Mouse (Mus musculus): ENCODE measurements around the gene Wfdc12.

Gene Wfdc12

GRCm38 (mm10) chr2:164177831-164178230 is 12.6 kb downstream of the Wfdc12 start:
- no peak for DNase-seq (ENCODE audit: low read depth, low spot score)

GRCm38 (mm10) chr2:164175850-164176249 is 14.6 kb downstream of the Wfdc12 start:
- no peak for DNase-seq (ENCODE audit: low read depth, low spot score)

DNA sequence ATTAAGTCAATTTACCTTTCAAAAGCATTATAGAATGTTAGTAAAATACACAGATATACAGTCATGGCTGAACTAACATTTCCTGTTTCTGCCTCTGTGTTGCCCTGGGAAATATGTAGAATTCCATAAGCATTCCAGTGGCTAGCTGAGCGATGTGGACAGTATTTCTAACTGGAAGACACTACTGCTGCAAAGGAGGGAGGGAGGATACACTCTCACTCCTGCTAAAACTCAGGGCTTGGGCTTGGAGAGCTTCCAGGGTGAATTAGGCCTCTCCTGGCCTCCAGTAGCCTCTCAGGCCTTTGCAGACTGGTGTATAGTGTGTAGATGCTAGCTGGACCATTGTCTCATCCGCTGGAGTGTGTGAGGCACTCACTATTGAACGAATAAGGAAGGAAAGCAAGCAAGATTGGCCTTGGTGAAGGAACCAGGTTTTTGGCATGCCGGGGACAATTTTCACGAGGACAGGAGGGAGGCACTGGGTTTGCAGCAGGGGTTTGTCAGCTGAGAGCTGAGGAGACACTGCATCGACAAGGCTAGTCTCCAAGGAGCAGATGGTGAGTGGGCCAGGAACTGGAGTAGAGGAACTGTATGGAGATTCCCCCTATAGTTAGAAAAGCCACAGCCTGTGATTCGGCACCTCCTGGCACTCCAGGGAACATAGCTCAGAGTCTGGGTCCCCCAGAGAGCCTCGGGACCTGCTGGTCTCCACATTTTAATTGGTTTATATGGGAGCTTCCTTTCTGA is 15.6 kb downstream of the Wfdc12 start:
- no peak for DNase-seq (ENCODE audit: low read depth, low spot score)

GRCm38 (mm10) chr2:164173394-164173793 is 17.0 kb downstream of the Wfdc12 start:
- no peak for DNase-seq (ENCODE audit: low read depth, low spot score)

DNA sequence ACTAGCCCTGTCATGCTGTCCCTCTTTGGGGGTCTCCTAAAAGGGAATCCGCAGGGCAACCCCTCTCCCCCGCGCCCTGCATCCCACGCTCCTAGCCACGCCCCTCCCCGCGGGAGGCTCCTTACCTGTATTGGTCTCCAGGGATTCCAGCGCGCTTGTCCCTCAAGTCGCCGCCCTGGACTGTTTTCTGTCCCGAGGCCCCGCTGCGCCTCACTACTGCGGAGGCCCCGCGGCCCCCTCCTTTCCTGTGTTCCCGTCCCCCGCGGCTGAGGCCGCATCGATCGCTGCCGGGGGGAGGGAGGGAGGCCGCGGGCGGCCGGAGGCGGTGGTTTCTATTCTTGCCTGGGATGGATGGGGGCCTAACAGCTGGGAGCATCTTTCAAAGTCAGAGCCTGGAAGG is 19.5 kb downstream of the Wfdc12 start, which contains the start of gene Kcns1:
Kcns1 (minus strand) TSS at position 212 of the 400 bp plus-strand sequence.
- DNase-seq (ENCODE audit: low read depth, low spot score): no peak

DNA sequence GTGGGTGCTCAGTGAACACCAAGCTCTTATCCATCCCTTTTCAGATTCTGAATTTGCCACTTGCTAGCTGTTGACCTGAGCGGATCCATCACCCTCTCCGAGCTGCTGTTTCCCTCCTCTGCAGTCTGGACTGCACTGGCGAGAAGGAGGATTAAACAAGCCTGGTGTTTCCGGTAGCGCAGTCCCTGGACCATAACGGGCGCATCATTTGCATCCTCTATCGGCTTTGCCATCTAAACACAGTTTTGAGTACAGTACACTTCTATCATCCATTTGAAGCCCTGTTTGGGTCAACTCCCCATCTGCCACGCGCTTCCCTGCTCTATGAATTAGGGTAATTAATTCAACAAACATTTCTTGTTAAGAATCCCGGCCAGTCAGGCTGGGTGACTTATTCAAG is 20.1 kb downstream of the Wfdc12 start:
- DNase-seq (ENCODE audit: low read depth, low spot score): no peak

GRCm38 (mm10) chr2:164168571-164168946 is 21.8 kb downstream of the Wfdc12 start:
- DNase-seq (ENCODE audit: low read depth, low spot score): no peak

DNA sequence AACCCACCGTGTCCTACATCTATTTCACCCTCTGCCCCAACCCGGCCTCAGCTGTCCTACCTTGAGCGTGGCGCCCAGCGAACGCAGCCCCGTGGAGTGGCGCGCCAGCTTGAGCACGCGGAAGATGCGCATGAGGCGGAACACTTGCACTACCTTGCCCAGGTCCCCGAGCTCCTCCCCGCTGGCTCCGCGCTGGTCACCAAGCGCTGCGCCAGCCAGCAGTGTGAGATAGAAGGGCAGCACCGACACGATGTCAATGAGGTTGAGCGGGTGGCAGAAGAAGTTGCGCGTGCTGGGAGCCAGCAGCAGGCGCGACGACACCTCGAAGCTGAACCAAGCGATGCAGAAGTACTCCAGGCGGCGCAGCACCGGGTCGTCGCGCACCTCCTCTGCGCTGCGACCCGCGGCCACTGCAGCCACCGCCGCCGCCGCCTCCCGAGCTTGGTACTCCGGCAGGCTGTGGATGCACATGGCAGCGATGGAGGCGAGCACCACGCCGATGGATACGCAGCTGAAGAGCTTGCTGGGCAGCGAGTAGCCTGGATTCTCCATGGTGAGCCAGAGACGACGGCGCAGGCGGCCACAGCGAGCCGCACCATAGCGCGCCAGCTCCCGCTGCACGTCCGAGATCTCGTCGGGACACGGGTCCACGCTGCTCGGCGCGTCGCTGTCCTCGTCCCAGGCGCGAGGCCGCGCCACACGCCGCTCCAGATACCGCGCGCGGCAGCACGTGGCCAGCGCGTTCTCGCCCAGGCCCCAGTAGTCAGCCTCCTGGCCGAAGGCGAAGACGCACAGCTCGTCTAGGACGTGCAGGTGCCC is 22.4 kb downstream of the Wfdc12 start:
- DNase-seq (ENCODE audit: low read depth, low spot score): peak; percentile 18

DNA sequence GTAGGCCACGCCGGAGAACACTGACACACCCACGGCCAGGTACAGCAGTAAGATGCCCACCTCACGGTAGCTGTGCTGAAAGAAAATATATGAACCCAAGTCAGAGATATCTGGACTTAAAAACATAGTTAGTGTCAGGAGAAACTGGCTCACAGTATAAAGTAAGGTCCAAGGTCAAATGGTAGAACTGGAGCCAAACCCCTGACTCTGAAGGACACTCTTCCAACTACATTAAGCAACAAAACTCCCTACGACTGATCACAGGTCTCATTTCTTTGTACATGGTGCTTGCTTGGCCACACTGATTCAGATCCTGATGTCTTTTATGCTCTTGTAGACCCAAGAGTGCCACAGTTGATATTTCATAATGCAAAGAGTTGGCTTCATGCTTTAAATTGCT is 25.5 kb downstream of the Wfdc12 start:
- no peak for DNase-seq (ENCODE audit: low read depth, low spot score)

DNA sequence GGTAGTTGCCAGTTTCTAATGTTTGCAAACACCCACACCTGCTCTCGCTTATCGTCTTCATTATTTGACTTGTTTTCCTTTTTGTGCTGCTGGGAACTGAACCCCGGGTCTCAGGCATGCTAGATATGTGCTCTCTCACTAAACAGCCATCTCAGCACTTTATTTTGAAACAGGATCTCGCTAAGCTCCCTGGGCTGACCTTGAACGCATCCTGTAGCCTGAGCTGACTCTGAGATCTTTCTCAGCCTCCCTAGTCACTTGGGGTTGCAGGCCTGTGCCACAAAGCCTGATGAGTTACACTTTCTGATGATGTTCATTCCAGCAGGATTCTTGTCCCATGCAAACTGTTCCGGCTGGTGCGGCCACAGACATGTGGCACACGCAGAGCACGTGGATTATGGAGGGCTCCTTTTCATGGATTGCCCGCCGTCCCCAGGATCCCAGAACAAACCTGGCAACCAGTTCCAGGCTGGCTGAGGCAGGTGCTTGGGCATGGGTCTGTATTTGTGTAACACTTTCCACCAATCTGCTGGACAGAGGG is 28.8 kb downstream of the Wfdc12 start:
- DNase-seq (ENCODE audit: low read depth, low spot score): no peak

DNA sequence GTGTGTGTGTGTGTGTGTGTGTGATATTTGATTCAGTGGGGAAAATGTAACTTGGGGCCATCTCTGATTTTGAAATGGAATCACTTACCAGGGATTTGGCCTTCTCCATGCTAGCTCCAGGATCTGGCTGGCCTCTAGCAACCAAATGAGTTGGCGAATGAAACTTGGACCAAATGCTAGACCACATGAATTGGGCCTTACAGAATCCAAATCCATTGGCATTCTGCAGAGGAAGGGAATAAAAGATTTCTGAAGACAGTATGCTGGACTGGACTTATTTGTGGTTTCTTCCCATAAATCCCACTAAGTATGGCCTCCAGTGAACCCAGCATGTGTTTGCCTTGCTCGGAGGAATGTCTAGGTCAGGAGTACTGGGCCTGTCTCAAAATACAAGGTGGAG is 31.6 kb downstream of the Wfdc12 start:
- no peak for DNase-seq (ENCODE audit: low read depth, low spot score)

- no peak for DNase-seq (ENCODE audit: low read depth, low spot score)
These were observed 34.2 kb downstream of the Wfdc12 start for GRCm38 (mm10) chr2:164156158-164156557.

DNA sequence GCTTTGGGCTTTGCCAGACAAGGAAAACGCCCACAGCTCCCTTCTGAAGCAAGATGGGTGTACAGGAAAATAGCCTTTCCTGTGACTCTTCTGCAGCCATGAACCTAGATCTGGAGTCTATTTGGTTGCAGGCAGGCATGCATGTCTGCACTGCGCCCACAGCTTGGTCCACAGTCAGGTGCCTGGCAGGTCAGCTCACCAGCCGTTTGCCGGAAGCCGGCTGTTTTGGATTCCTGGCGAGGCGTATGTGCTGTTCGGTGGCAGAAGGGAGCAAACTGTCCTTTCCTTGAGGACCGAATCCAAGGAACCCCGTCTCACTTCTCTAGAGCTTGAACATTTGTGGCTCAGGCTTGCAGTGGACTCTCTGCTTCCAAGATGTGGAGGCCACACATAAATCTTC is 36.4 kb downstream of the Wfdc12 start:
- no peak for DNase-seq (ENCODE audit: low read depth, low spot score)

- DNase-seq (ENCODE audit: low read depth, low spot score): no peak
These were observed 38.1 kb downstream of the Wfdc12 start for GRCm38 (mm10) chr2:164152341-164152740.

GRCm38 (mm10) chr2:164150086-164150760 is 40.2 kb downstream of the Wfdc12 start:
- peak; percentile 70 for DNase-seq (ENCODE audit: low read depth, low spot score)

DNA sequence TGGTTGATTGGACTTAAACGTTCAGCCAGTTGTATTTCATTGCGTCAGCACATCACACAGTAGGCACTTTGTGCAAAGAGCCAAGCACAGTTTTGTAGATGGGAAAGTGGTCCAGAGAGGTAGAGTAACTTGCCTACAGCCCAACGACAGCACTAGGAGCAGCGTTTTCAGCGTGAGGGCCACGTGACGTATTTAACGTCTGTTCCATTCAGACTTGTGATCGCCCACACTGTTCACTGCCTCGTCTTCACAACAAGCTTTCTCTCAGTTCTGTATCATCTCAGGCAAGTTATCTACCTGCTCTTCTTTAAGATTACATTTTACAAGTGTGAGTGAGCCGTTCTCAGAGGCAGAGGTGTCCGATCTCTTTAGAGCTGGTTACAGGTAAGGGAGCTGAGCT is 43.9 kb downstream of the Wfdc12 start:
- no peak for DNase-seq (ENCODE audit: low read depth, low spot score)

- DNase-seq (ENCODE audit: low read depth, low spot score): no peak
These were observed 45.9 kb downstream of the Wfdc12 start for GRCm38 (mm10) chr2:164144541-164144940.

DNA sequence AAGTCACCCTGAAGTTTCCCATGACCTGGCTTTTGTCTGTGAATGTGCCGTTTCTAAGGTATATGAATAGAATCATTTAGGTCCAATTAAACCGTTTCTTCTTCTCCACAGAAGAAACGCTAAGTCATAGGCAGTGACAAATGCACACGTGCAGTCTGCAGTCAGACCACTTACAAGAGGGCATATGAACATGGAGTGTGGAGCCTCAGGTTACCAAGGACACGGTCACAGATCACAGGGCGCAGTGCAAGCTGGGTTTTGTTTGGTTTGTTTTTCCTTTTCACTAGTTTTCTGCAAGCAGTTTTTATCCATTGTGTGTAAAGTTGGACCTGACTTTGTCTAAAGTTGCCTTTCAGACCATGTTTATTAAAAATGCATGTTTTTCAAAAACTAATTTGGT is 46.4 kb downstream of the Wfdc12 start:
- DNase-seq (ENCODE audit: low read depth, low spot score): no peak

GRCm38 (mm10) chr2:164142021-164142420 is 48.4 kb downstream of the Wfdc12 start:
- no peak for DNase-seq (ENCODE audit: low read depth, low spot score)
